Mouse (Mus musculus): Measurements from ENCODE around the gene Ush2a. TPM values are rescaled to one million over a fixed set of nuclear protein-coding genes. Genes with fewer than 3 reads are reported as not detected.

Ush2a gene
- polyA plus RNA-seq (2015; fragmentation: Nextera tagmentation; extraction: Ambion mirVana) = 0.06 and 0.27 TPM in 2 replicates

- no peak within 1 kb of the TSS for H3K9ac ChIP-seq (ENCODE audit: low read depth, low read length)
- WGBS = 34% methylated on average over 10 of the region's 10 CpGs
- H3K27ac ChIP-seq (ENCODE audit: low read length) = no peak within 1 kb of the TSS
- H3K9me3 ChIP-seq (replicated peaks; ENCODE audit: control insufficient read depth, low read length, poor library complexity, severe bottlenecking) = no peaks in the 10 kb centered on the region
- H3K4me3 ChIP-seq (ENCODE audit: low read depth, low read length) = no peak within 1 kb of the TSS
- peaks cover 4% of the 10 kb centered on the region; the same call in 1 of the 2 replicates for H3K4me1 ChIP-seq (ENCODE audit: control insufficient read depth, insufficient read depth, low read length)
- H3K36me3 ChIP-seq (ENCODE audit: control insufficient read depth, insufficient read depth, low read length) = no peaks in the 10 kb centered on the region
- ATAC-seq = no peak
- no peak within 1 kb of the TSS for H3K4me2 ChIP-seq (ENCODE audit: low read length)
- no peaks in the 10 kb centered on the region for H3K27me3 ChIP-seq (ENCODE audit: control insufficient read depth, insufficient read depth, low read depth, low read length)
These were observed at the start of gene Ush2a for GRCm38 (mm10) chr1:188261903-188262682. Gene Ush2a (plus strand): TSS chr1:188262023.

GRCm38 (mm10) chr1:188214885-188215611 is 46.8 kb upstream of the Ush2a start:
- H3K27ac ChIP-seq (ENCODE audit: low read length) = no peak overlapping the region
- H3K9me3 ChIP-seq (replicated peaks; ENCODE audit: control insufficient read depth, low read length, poor library complexity, severe bottlenecking) = no peaks in the 10 kb centered on the region
- H3K9ac ChIP-seq (ENCODE audit: low read depth, low read length) = no peak overlapping the region
- no peak for ATAC-seq
- H3K4me2 ChIP-seq (ENCODE audit: low read length) = no peak overlapping the region
- no peak overlapping the region for H3K4me3 ChIP-seq (ENCODE audit: low read depth, low read length)
- no peaks in the 10 kb centered on the region for H3K27me3 ChIP-seq (ENCODE audit: control insufficient read depth, insufficient read depth, low read depth, low read length)
- no peaks in the 10 kb centered on the region for H3K36me3 ChIP-seq (ENCODE audit: control insufficient read depth, insufficient read depth, low read length)
- H3K4me1 ChIP-seq (ENCODE audit: control insufficient read depth, insufficient read depth, low read length) = peaks cover 6% of the 10 kb centered on the region
- WGBS = 38% methylated on average over 10 of the region's 10 CpGs

- H3K27ac ChIP-seq (ENCODE audit: low read length) = no peak overlapping the region
- H3K9ac ChIP-seq (ENCODE audit: low read depth, low read length) = no peak overlapping the region
- no peaks in the 10 kb centered on the region for H3K36me3 ChIP-seq (ENCODE audit: control insufficient read depth, insufficient read depth, low read length)
- no peak overlapping the region for H3K4me3 ChIP-seq (ENCODE audit: low read depth, low read length)
- H3K27me3 ChIP-seq (ENCODE audit: control insufficient read depth, insufficient read depth, low read depth, low read length) = no peaks in the 10 kb centered on the region
- H3K4me2 ChIP-seq (ENCODE audit: low read length) = no peak overlapping the region
- no peak for ATAC-seq
- H3K9me3 ChIP-seq (replicated peaks; ENCODE audit: control insufficient read depth, low read length, poor library complexity, severe bottlenecking) = no peaks in the 10 kb centered on the region
- H3K4me1 ChIP-seq (ENCODE audit: control insufficient read depth, insufficient read depth, low read length) = no peaks in the 10 kb centered on the region
- 87% methylated on average over 4 of the region's 4 CpGs for WGBS
These were observed 40.5 kb upstream of the Ush2a start for GRCm38 (mm10) chr1:188221226-188221792.

GRCm38 (mm10) chr1:188233036-188233724 is 28.6 kb upstream of the Ush2a start:
- no peak for ATAC-seq
- WGBS = 88% methylated on average over 5 of the region's 5 CpGs
- Histone ChIP-seq H3K4me1 (ENCODE audit: control insufficient read depth, insufficient read depth, low read length) (no peaks in the 10 kb centered on the region), H3K27ac (ENCODE audit: low read length) (no peak overlapping the region), H3K36me3 (ENCODE audit: control insufficient read depth, insufficient read depth, low read length) (no peaks in the 10 kb centered on the region), H3K4me2 (ENCODE audit: low read length) (no peak overlapping the region), H3K27me3 (ENCODE audit: control insufficient read depth, insufficient read depth, low read depth, low read length) (no peaks in the 10 kb centered on the region), H3K9ac (ENCODE audit: low read depth, low read length) (no peak overlapping the region), H3K4me3 (ENCODE audit: low read depth, low read length) (no peak overlapping the region), H3K9me3 (replicated peaks; ENCODE audit: control insufficient read depth, low read length, poor library complexity, severe bottlenecking) (no peaks in the 10 kb centered on the region)

- Histone ChIP-seq H3K36me3 (ENCODE audit: control insufficient read depth, insufficient read depth, low read length) (no peaks in the 10 kb centered on the region), H3K27me3 (ENCODE audit: control insufficient read depth, insufficient read depth, low read depth, low read length) (no peaks in the 10 kb centered on the region), H3K27ac (ENCODE audit: low read length) (no peak overlapping the region), H3K9me3 (replicated peaks; ENCODE audit: control insufficient read depth, low read length, poor library complexity, severe bottlenecking) (no peaks in the 10 kb centered on the region), H3K4me1 (ENCODE audit: control insufficient read depth, insufficient read depth, low read length) (no peaks in the 10 kb centered on the region), H3K4me2 (ENCODE audit: low read length) (no peak overlapping the region), H3K4me3 (ENCODE audit: low read depth, low read length) (no peak overlapping the region), H3K9ac (ENCODE audit: low read depth, low read length) (no peak overlapping the region)
- ATAC-seq = no peak
These were observed 23.2 kb upstream of the Ush2a start for GRCm38 (mm10) chr1:188238636-188239035.

DNA sequence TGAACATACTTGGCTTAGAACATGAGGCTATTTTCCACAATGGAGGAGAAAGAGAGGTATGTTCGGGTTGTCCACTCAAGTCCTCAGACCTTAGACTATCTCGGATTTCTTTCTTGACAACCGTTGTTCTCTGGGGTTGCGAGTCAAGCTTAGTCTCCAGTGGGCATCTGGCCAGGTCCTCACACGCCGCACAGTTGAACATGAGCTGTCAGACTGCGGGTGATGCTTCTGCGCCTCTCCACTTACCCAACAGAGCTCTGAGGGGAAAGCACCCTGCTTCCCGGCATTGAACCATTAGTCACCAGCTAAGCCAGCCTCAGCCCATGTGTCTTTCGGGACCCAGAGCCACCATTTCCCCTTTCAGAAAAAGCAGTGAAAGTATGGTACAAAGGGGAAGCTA is 20.1 kb upstream of the Ush2a start:
- no peaks in the 10 kb centered on the region for H3K9me3 ChIP-seq (replicated peaks; ENCODE audit: control insufficient read depth, low read length, poor library complexity, severe bottlenecking)
- H3K27me3 ChIP-seq (ENCODE audit: control insufficient read depth, insufficient read depth, low read depth, low read length) = no peaks in the 10 kb centered on the region
- no peak overlapping the region for H3K9ac ChIP-seq (ENCODE audit: low read depth, low read length)
- no peak overlapping the region for H3K4me2 ChIP-seq (ENCODE audit: low read length)
- no peaks in the 10 kb centered on the region for H3K4me1 ChIP-seq (ENCODE audit: control insufficient read depth, insufficient read depth, low read length)
- H3K4me3 ChIP-seq (ENCODE audit: low read depth, low read length) = no peak overlapping the region
- ATAC-seq = no peak
- no peak overlapping the region for H3K27ac ChIP-seq (ENCODE audit: low read length)
- 88% methylated on average over 10 of the region's 10 CpGs for WGBS
- no peaks in the 10 kb centered on the region for H3K36me3 ChIP-seq (ENCODE audit: control insufficient read depth, insufficient read depth, low read length)

DNA sequence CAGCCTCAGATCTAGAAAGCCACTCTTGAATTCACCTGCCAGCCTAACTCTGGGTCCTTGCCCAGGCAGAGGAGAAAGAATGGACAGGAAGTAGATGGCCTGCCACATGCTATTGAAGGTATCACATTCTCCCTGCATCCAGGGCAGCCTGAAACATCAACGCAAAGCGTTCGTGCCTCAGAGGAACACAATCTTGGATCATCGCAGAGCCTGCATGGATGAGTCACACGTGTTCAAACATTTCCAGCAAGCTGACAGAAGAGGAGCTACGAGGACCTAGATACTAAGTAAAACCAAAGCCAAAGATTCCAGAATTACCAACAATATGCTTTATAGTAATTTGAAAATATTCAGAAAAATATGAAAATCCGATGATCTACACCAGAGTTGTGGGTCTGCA is 4.3 kb upstream of the Ush2a start:
- H3K9me3 ChIP-seq (replicated peaks; ENCODE audit: control insufficient read depth, low read length, poor library complexity, severe bottlenecking) = no peaks in the 10 kb centered on the region
- no peak overlapping the region for H3K9ac ChIP-seq (ENCODE audit: low read depth, low read length)
- WGBS = 90% methylated on average over 7 of the region's 7 CpGs
- H3K4me3 ChIP-seq (ENCODE audit: low read depth, low read length) = no peak overlapping the region
- no peak overlapping the region for H3K4me2 ChIP-seq (ENCODE audit: low read length)
- no peak for ATAC-seq
- H3K27me3 ChIP-seq (ENCODE audit: control insufficient read depth, insufficient read depth, low read depth, low read length) = no peaks in the 10 kb centered on the region
- H3K4me1 ChIP-seq (ENCODE audit: control insufficient read depth, insufficient read depth, low read length) = peaks cover 4% of the 10 kb centered on the region; the same call in 1 of the 2 replicates
- no peak overlapping the region for H3K27ac ChIP-seq (ENCODE audit: low read length)
- H3K36me3 ChIP-seq (ENCODE audit: control insufficient read depth, insufficient read depth, low read length) = no peaks in the 10 kb centered on the region

- WGBS = 55% methylated on average over 6 of the region's 6 CpGs
- Histone ChIP-seq H3K9me3 (replicated peaks; ENCODE audit: control insufficient read depth, low read length, poor library complexity, severe bottlenecking) (no peaks in the 10 kb centered on the region), H3K27ac (ENCODE audit: low read length) (no peak overlapping the region), H3K4me1 (ENCODE audit: control insufficient read depth, insufficient read depth, low read length) (peaks cover 4% of the 10 kb centered on the region; the same call in 1 of the 2 replicates), H3K9ac (ENCODE audit: low read depth, low read length) (no peak overlapping the region), H3K4me2 (ENCODE audit: low read length) (no peak overlapping the region), H3K27me3 (ENCODE audit: control insufficient read depth, insufficient read depth, low read depth, low read length) (no peaks in the 10 kb centered on the region), H3K4me3 (ENCODE audit: low read depth, low read length) (no peak overlapping the region), H3K36me3 (ENCODE audit: control insufficient read depth, insufficient read depth, low read length) (no peaks in the 10 kb centered on the region)
- ATAC-seq = no peak
These were observed 1.3 kb upstream of the Ush2a start for GRCm38 (mm10) chr1:188260259-188261107.

Data from midbrain, embryonic 16.5 days (tissue).